Mouse (Mus musculus): ENCODE measurements around the gene Nanos2.

Nanos2 gene

GRCm38 (mm10) chr7:18987100-18987499, at the start of gene Nanos2:
TSS of gene Nanos2 (plus strand) at chr7:18987400.
- no peak for DNase-seq

DNA sequence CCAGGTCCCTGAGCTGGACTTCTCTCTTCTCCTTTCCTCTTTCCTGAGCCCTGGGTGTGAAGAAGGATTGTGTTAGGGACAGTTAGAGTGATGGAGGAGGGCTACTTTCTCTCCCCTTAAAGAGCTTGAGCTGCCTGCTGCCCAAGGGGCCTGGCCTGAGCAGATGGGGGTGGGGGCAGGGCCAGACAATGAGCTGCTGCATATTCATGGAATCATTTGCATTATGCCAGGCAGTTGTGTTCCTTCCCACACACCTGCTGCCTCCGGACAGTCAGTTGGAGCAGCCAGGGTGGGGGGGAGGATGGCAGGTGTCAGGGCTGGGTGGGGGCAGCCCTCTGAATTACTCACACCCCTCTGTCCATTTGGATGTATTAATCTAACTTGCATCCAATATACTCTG, 44.8 kb upstream of the Nanos2 start:
- DNase-seq: no peak

GRCm38 (mm10) chr7:18942815-18943214, 44.4 kb upstream of the Nanos2 start:
- no peak for DNase-seq

- no peak for DNase-seq
Observed at GRCm38 (mm10) chr7:18948151-18948550, 39.0 kb upstream of the Nanos2 start.

DNA sequence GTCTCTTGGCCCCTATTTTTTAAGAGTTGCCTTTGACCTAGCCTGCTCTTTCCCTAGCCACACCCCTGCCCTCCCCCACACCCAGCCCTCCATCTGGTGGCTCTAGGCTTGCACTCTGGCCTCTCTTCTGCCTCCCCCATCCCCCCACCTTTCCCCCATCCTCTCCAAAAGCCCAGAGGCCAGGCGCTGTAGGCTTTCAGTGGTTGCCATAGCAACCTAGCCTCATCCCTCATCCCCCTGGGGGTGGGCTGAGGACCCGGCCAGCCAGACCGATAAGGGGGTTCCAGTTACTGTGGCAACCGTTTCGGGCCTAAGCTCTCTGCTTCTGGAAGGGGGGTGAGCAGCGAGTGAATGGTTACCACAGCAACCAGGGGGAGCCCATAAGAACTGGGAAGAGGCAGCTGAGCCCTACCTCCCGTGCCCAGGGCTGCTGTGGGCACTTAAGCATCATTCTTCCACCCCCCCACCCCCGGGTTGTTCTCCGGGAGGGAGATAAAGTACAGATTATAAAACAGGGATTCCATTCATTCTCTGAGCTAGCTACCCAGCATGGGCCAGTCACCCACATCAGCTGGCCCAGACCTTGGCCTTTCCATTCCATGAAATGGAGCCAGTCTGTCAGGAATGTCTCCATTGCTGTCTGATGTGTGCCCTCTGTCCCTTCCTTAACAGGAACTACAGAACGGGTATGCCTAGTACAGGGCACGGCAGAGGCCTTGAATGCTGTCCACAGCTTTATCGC, 37.2 kb upstream of the Nanos2 start:
- DNase-seq: no peak

GRCm38 (mm10) chr7:18950523-18951315, 36.5 kb upstream of the Nanos2 start:
- no peak for DNase-seq

GRCm38 (mm10) chr7:18951397-18951796, 35.8 kb upstream of the Nanos2 start:
- peak; percentile 78 for DNase-seq

GRCm38 (mm10) chr7:18957569-18958383, 29.4 kb upstream of the Nanos2 start:
- DNase-seq: peak; percentile 42

GRCm38 (mm10) chr7:18958384-18958766, 28.8 kb upstream of the Nanos2 start:
- DNase-seq: no peak

GRCm38 (mm10) chr7:18959446-18959845, 27.8 kb upstream of the Nanos2 start:
- DNase-seq: no peak

GRCm38 (mm10) chr7:18962171-18962792, 24.9 kb upstream of the Nanos2 start:
- no peak for DNase-seq

- no peak for DNase-seq
Observed at GRCm38 (mm10) chr7:18962795-18963194, 24.4 kb upstream of the Nanos2 start.

GRCm38 (mm10) chr7:18963294-18963843, 23.8 kb upstream of the Nanos2 start:
- no peak for DNase-seq

DNA sequence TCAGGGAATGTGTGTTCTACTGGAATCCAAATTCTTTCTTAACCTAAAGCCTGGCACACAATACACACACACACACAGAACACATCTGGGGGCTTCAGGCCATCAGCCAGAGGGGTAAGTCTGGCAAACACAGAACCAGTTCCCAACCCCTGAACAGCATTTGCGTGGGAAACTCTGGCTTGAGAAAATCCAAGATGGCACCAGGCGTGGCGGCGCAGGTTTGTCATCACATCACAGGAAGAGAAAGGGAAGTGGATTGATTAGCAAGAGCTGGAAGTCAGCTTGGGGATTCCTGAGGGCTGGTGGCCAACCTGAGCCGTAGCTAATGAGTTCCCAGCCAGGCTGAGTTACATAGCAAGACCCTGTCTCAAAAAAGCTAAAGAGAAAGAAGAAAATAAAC, 21.9 kb upstream of the Nanos2 start:
- DNase-seq: no peak

GRCm38 (mm10) chr7:18967603-18968002, 19.6 kb upstream of the Nanos2 start:
- DNase-seq: no peak

GRCm38 (mm10) chr7:18970956-18971355, 16.2 kb upstream of the Nanos2 start:
- DNase-seq: peak; percentile 49

- no peak for DNase-seq
Observed at GRCm38 (mm10) chr7:18978381-18978780, 8.8 kb upstream of the Nanos2 start.

DNA sequence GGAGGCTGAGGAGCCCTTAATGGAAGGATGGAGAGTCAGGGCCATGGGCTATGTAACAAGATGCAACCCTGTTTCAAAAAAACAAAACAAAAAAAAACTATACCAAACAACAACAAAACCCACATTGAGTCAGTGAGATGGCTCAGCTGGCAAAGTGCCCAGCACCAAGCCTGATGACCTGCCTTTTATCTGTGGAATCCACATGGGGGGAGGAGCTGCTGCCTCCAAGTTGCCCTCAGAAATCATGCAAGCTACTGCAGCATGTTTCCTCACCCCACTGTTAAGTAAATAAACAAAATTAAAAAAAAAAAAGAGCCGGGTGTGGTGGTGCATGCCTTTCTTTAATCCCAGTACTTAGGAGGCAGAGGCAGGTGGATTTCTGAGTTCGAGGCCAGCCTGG, 697 bp upstream of the Nanos2 start:
- no peak for DNase-seq

DNA sequence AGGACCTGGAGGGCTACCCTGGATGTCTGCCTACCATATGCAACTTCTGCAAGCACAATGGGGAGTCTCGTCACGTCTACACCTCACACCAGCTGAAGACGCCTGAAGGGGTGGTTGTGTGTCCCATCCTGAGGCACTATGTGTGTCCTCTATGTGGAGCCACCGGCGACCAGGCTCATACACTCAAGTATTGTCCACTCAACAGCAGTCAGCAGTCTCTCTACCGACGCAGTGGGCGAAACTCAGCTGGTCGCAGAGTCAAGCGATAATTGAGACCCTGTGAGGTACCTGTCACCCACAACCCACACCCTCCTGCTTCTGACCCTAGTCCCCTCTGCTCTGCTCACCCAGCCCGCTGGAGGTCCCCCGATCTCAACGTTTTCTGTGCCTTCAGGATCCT, 547 bp downstream of the Nanos2 start:
- no peak for DNase-seq

GRCm38 (mm10) chr7:18988780-18989179, 1.6 kb downstream of the Nanos2 start:
- DNase-seq: no peak

- no peak for DNase-seq
Observed at GRCm38 (mm10) chr7:18989995-18990394, 2.8 kb downstream of the Nanos2 start.

- peak; percentile 99 for DNase-seq
Observed at GRCm38 (mm10) chr7:18990601-18991295, 3.5 kb downstream of the Nanos2 start, which contains the start of gene Mypop. TSS of gene Mypop (plus strand) at chr7:18991245.

Data from thymus, postnatal 4 days (tissue).